Mouse (Mus musculus): ENCODE results near the gene Nckap5. TPM values are rescaled to one million over a fixed set of nuclear protein-coding genes. Genes with fewer than 3 reads are reported as not detected.

Nckap5 gene
- total and polyA plus RNA-seq, 3 experiments, result not detected

- Histone ChIP-seq H3K36me3 (replicated peaks in 1 of 2; ENCODE audit: control insufficient read depth in 1 of 2, insufficient read depth in 1 of 2, low read length in 1 of 2) (no peaks in the 10 kb centered on the region), H3K4me3 (replicated peaks in 1 of 3; ENCODE audit: low read depth in 2 of 3, low read length in 2 of 3, poor library complexity in 1 of 3) (no peak overlapping the region), H3K27me3 (replicated peaks) (no peaks in the 10 kb centered on the region), H3K4me1 (ENCODE audit: control insufficient read depth in 1 of 2, insufficient read depth in 2 of 2) (no peaks in the 10 kb centered on the region), H3K9ac (ENCODE audit: insufficient read depth, low read depth) (no peak overlapping the region), H3K4me2 (ENCODE audit: insufficient read depth, low read depth, poor library complexity, severe bottlenecking) (no peak overlapping the region), H3K79me2 (replicated peaks; ENCODE audit: control insufficient read depth, extremely low read depth, insufficient read depth, poor library complexity, severe bottlenecking) (no peaks in the 10 kb centered on the region), H3K27ac (ENCODE audit: insufficient read depth, low read depth) (no peak overlapping the region), H3K9me3 (replicated peaks; ENCODE audit: low read length) (peaks cover 71% of the 10 kb centered on the region)
- dilution Hi-C loops (cut with MboI; ENCODE audit: extremely low pct_ligation_motif_present, extremely low pct_unique_long_range_greater_than_20kb, low sequenced_read_pairs) (no loop called here), in situ Hi-C loops (cut with MboI; ENCODE audit: low pct_ligation_motif_present, low pct_unique_long_range_greater_than_20kb, low sequenced_read_pairs) (no loop called here)
- no peak for DNase-seq (ENCODE audit: extremely low read depth)
- TF ChIP-seq MYC (IDR thresholded peaks at IDR 0.05; ENCODE audit: low read depth, low read length) (no peak), ELF1 (IDR thresholded peaks at IDR 0.05; ENCODE audit: low read depth, low read length) (no peak), JUND (conservative IDR thresholded peaks at IDR 0.05; ENCODE audit: low read depth, low read length) (no peak), NELFE (IDR thresholded peaks at IDR 0.05; ENCODE audit: low read depth, low read length) (no peak), HCFC1 (IDR thresholded peaks at IDR 0.05; ENCODE audit: low read depth, low read length) (no peak)
These were observed 743.4 kb downstream of the Nckap5 start for GRCm38 (mm10) chr1:126087181-126087580.

- no peak overlapping the region for H3K27ac ChIP-seq (ENCODE audit: insufficient read depth, low read depth)
These were observed 754.3 kb downstream of the Nckap5 start for GRCm38 (mm10) chr1:126076312-126076711.

GRCm38 (mm10) chr1:126070861-126071260 is 759.7 kb downstream of the Nckap5 start:
- DNase-seq (ENCODE audit: extremely low read depth), result no peak
- dilution Hi-C loops (cut with MboI; ENCODE audit: extremely low pct_ligation_motif_present, extremely low pct_unique_long_range_greater_than_20kb, low sequenced_read_pairs), result no loop called here
- Histone ChIP-seq H3K4me3 (replicated peaks in 1 of 3; ENCODE audit: low read depth in 2 of 3, low read length in 2 of 3, poor library complexity in 1 of 3) (no peak overlapping the region), H3K4me2 (ENCODE audit: insufficient read depth, low read depth, poor library complexity, severe bottlenecking) (no peak overlapping the region), H3K9me3 (replicated peaks; ENCODE audit: low read length) (peaks cover 48% of the 10 kb centered on the region), H3K36me3 (replicated peaks in 1 of 2; ENCODE audit: control insufficient read depth in 1 of 2, insufficient read depth in 1 of 2, low read length in 1 of 2) (no peaks in the 10 kb centered on the region), H3K9ac (ENCODE audit: insufficient read depth, low read depth) (no peak overlapping the region), H3K79me2 (replicated peaks; ENCODE audit: control insufficient read depth, extremely low read depth, insufficient read depth, poor library complexity, severe bottlenecking) (no peaks in the 10 kb centered on the region), H3K4me1 (ENCODE audit: control insufficient read depth in 1 of 2, insufficient read depth in 2 of 2) (no peaks in the 10 kb centered on the region), H3K27ac (ENCODE audit: insufficient read depth, low read depth) (no peak overlapping the region), H3K27me3 (replicated peaks) (no peaks in the 10 kb centered on the region)
- no peak for TF ChIP-seq ELF1 (IDR thresholded peaks at IDR 0.05; ENCODE audit: low read depth, low read length)
- TF ChIP-seq NELFE (IDR thresholded peaks at IDR 0.05; ENCODE audit: low read depth, low read length), result no peak
- TF ChIP-seq BHLHE40 (IDR thresholded peaks at IDR 0.05; ENCODE audit: low read depth, low read length), result no peak
- TF ChIP-seq TBP (conservative IDR thresholded peaks at IDR 0.05; ENCODE audit: low read depth, low read length), result no peak
- TF ChIP-seq UBTF (IDR thresholded peaks at IDR 0.05; ENCODE audit: low read depth, low read length), result no peak
- no peak for TF ChIP-seq PAX5 (IDR thresholded peaks at IDR 0.05; ENCODE audit: low read length)
- TF ChIP-seq POLR2AphosphoS2 (IDR thresholded peaks at IDR 0.05; ENCODE audit: low read depth, low read length), result no peak
- TF ChIP-seq RAD21 (IDR thresholded peaks at IDR 0.05; ENCODE audit: low read depth, low read length), result no peak
- no peak for TF ChIP-seq TCF12 (IDR thresholded peaks at IDR 0.05; ENCODE audit: low read depth, low read length)
- TF ChIP-seq HCFC1 (IDR thresholded peaks at IDR 0.05; ENCODE audit: low read depth, low read length), result no peak
- TF ChIP-seq SMC3 (IDR thresholded peaks at IDR 0.05; ENCODE audit: low read depth, low read length), result no peak
- TF ChIP-seq MAX (IDR thresholded peaks at IDR 0.05; ENCODE audit: low read length), result no peak
- TF ChIP-seq CHD2 (IDR thresholded peaks at IDR 0.05; ENCODE audit: low read length), result no peak
- TF ChIP-seq CHD1 (IDR thresholded peaks at IDR 0.05; ENCODE audit: low read depth, low read length), result no peak
- in situ Hi-C loops (cut with MboI; ENCODE audit: low pct_ligation_motif_present, low pct_unique_long_range_greater_than_20kb, low sequenced_read_pairs), result no loop called here

More at GRCm38 (mm10) chr1:126076312-126076711, 754.3 kb downstream of the Nckap5 start:
- no peaks in the 10 kb centered on the region for H3K27me3 ChIP-seq (replicated peaks)
- DNase-seq (ENCODE audit: extremely low read depth), result no peak
- H3K36me3 ChIP-seq (replicated peaks in 1 of 2; ENCODE audit: control insufficient read depth in 1 of 2, insufficient read depth in 1 of 2, low read length in 1 of 2), result no peaks in the 10 kb centered on the region
- no peak overlapping the region for H3K9ac ChIP-seq (ENCODE audit: insufficient read depth, low read depth)
- H3K4me1 ChIP-seq (ENCODE audit: control insufficient read depth in 1 of 2, insufficient read depth in 2 of 2), result no peaks in the 10 kb centered on the region
- TF ChIP-seq EP300 (IDR thresholded peaks at IDR 0.05; ENCODE audit: low read length), result no peak
- no peak for TF ChIP-seq JUND (conservative IDR thresholded peaks at IDR 0.05; ENCODE audit: low read depth, low read length)
- TF ChIP-seq PAX5 (IDR thresholded peaks at IDR 0.05; ENCODE audit: low read length), result no peak
- no peak for TF ChIP-seq GABPA (IDR thresholded peaks at IDR 0.05; ENCODE audit: insufficient replicate concordance, low read depth, low read length)
- TF ChIP-seq MAFK (IDR thresholded peaks at IDR 0.05; ENCODE audit: insufficient replicate concordance, low read length), result no peak
- no peak for TF ChIP-seq JUN (IDR thresholded peaks at IDR 0.05; ENCODE audit: insufficient read depth, low read depth, low read length)
- no peak for TF ChIP-seq POLR2AphosphoS2 (IDR thresholded peaks at IDR 0.05; ENCODE audit: low read depth, low read length)
- TF ChIP-seq ETS1 (conservative IDR thresholded peaks at IDR 0.05; ENCODE audit: low read depth, low read length), result no peak
- no peak for TF ChIP-seq RCOR1 (conservative IDR thresholded peaks at IDR 0.05; ENCODE audit: low read depth, low read length)
- TF ChIP-seq POLR2A (IDR thresholded peaks at IDR 0.05; ENCODE audit: low read depth, low read length), result no peak
- TF ChIP-seq USF2 (conservative IDR thresholded peaks at IDR 0.05; ENCODE audit: low read depth, low read length), result no peak
- TF ChIP-seq KAT2A (IDR thresholded peaks at IDR 0.05; ENCODE audit: insufficient replicate concordance, low read length), result no peak
- TF ChIP-seq SIN3A (IDR thresholded peaks at IDR 0.05; ENCODE audit: low read length), result no peak
- no peak for TF ChIP-seq TCF12 (IDR thresholded peaks at IDR 0.05; ENCODE audit: low read depth, low read length)
- dilution Hi-C loops (cut with MboI; ENCODE audit: extremely low pct_ligation_motif_present, extremely low pct_unique_long_range_greater_than_20kb, low sequenced_read_pairs), result no loop called here
- in situ Hi-C loops (cut with MboI; ENCODE audit: low pct_ligation_motif_present, low pct_unique_long_range_greater_than_20kb, low sequenced_read_pairs), result no loop called here
- H3K4me2 ChIP-seq (ENCODE audit: insufficient read depth, low read depth, poor library complexity, severe bottlenecking), result no peak overlapping the region
- no peak overlapping the region for H3K4me3 ChIP-seq (replicated peaks in 1 of 3; ENCODE audit: low read depth in 2 of 3, low read length in 2 of 3, poor library complexity in 1 of 3)
- H3K79me2 ChIP-seq (replicated peaks; ENCODE audit: control insufficient read depth, extremely low read depth, insufficient read depth, poor library complexity, severe bottlenecking), result no peaks in the 10 kb centered on the region
- H3K9me3 ChIP-seq (replicated peaks; ENCODE audit: low read length), result peaks cover 45% of the 10 kb centered on the region
